Mouse (Mus musculus): ENCODE data around the gene Chst5. TPM values are rescaled to one million over a fixed set of nuclear protein-coding genes. Genes with fewer than 3 reads are reported as not detected.
"Not testable (repeated sequence)": the region's sequence is repeated elsewhere in the genome, so short reads cannot be mapped to it uniquely, and the experiment has no call there.

Gene Chst5
- total RNA-seq, 2 experiments from 2014 or later = 0.89 to 1.0 TPM

GRCm38 (mm10) chr8:111876355-111876948 lies 33.8 kb downstream of the Chst5 start, which contains the start of gene Tmem170:
Tmem170 (minus strand) TSS chr8:111876750.
- DNase-seq = peak; percentile 99

GRCm38 (mm10) chr8:111875758-111876157 lies 34.5 kb downstream of the Chst5 start:
- intact Hi-C loops (cut with DNase I) = no loop called here

More at GRCm38 (mm10) chr8:111876355-111876948, 33.8 kb downstream of the Chst5 start, which contains the start of gene Tmem170:
- intact Hi-C loops (cut with DNase I) = no loop called here

GRCm38 (mm10) chr8:111871278-111871677 lies 39.0 kb downstream of the Chst5 start:
- no peak for DNase-seq
- intact Hi-C loops (cut with DNase I) = no loop called here

More at GRCm38 (mm10) chr8:111875758-111876157, 34.5 kb downstream of the Chst5 start:
- DNase-seq = no peak

GRCm38 (mm10) chr8:111870379-111870778 lies 39.9 kb downstream of the Chst5 start:
- no peak for DNase-seq
- intact Hi-C loops (cut with DNase I) = no loop called here

GRCm38 (mm10) chr8:111868664-111869063 lies 41.6 kb downstream of the Chst5 start:
- intact Hi-C loops (cut with DNase I) = no loop called here
- no peak for DNase-seq

GRCm38 (mm10) chr8:111865857-111866256 lies 44.4 kb downstream of the Chst5 start:
- intact Hi-C loops (cut with DNase I) = no loop called here
- DNase-seq = no peak

- DNase-seq = no peak
- intact Hi-C loops (cut with DNase I) = no loop called here
Observed at GRCm38 (mm10) chr8:111865130-111865852, 45.0 kb downstream of the Chst5 start.

- intact Hi-C loops (cut with DNase I) = no loop called here
- DNase-seq = no peak
Observed at GRCm38 (mm10) chr8:111864648-111865047, 45.6 kb downstream of the Chst5 start.

GRCm38 (mm10) chr8:111863280-111863679 lies 47.0 kb downstream of the Chst5 start:
- DNase-seq = no peak
- intact Hi-C loops (cut with DNase I) = no loop called here

- DNase-seq = no peak
- intact Hi-C loops (cut with DNase I) = no loop called here
Observed at GRCm38 (mm10) chr8:111855977-111856376, 54.3 kb downstream of the Chst5 start.

GRCm38 (mm10) chr8:111853861-111854501 lies 56.3 kb downstream of the Chst5 start, which contains the start of gene Cfdp1:
Cfdp1 (minus strand) TSS chr8:111854291.
- intact Hi-C loops (cut with DNase I) = no loop called here

GRCm38 (mm10) chr8:111853219-111853618 lies 57.0 kb downstream of the Chst5 start:
- DNase-seq; intact Hi-C loops (cut with DNase I): not testable (repeated sequence)

More at GRCm38 (mm10) chr8:111853861-111854501, 56.3 kb downstream of the Chst5 start, which contains the start of gene Cfdp1:
- DNase-seq = peak; percentile 96

GRCm38 (mm10) chr8:111846746-111847145 lies 63.5 kb downstream of the Chst5 start:
- no peak for DNase-seq
- intact Hi-C loops (cut with DNase I) = no loop called here

Other genes with a start within 250 kb of the Chst5 start
- gene Ctrb1, start 219.4 kb downstream of the Chst5 start, total RNA-seq (2021) = not detected
- gene Bcar1, start 166.6 kb downstream of the Chst5 start, total RNA-seq (2021) = 10 to 100 TPM; 58.2 to 59.7 TPM
- 100 to 1,000 TPM; 110 to 114 TPM for gene Cfdp1, start 56.2 kb downstream of the Chst5 start, total RNA-seq (2021)
- gene Tmem170, start 33.7 kb downstream of the Chst5 start, total RNA-seq (2021) = 1 to 10 TPM; 2.6 to 2.9 TPM
- gene Tmem231, start 23.4 kb upstream of the Chst5 start, total RNA-seq (2021) = 10 to 100 TPM; 11.6 to 11.9 TPM
- 100 to 1,000 TPM; 192 to 198 TPM for gene Gabarapl2, start 30.3 kb upstream of the Chst5 start, total RNA-seq (2021)
- 1 to 10 TPM; 5.7 to 6.1 TPM for gene Adat1, start 81.9 kb upstream of the Chst5 start, total RNA-seq (2021)
- gene Kars, start 100.9 kb upstream of the Chst5 start, total RNA-seq (2021) = 100 to 1,000 TPM; 112 to 115 TPM
- 10 to 100 TPM; 40.2 to 41.6 TPM for gene Terf2ip, start 101.0 kb upstream of the Chst5 start, total RNA-seq (2021)
- gene Gm6793, start 104.6 kb upstream of the Chst5 start, total RNA-seq (2021) = under 1 TPM in 1 of 2 experiments, not detected in 1; 0.22 TPM